Mouse (Mus musculus) thymus, postnatal 4 days (tissue): ENCODE results near the gene Prickle2.

Experiments
- DNase-seq: peaks from one replicate; pipeline ENCODE4 v3.0.0; 2021

Prickle2 gene

DNA sequence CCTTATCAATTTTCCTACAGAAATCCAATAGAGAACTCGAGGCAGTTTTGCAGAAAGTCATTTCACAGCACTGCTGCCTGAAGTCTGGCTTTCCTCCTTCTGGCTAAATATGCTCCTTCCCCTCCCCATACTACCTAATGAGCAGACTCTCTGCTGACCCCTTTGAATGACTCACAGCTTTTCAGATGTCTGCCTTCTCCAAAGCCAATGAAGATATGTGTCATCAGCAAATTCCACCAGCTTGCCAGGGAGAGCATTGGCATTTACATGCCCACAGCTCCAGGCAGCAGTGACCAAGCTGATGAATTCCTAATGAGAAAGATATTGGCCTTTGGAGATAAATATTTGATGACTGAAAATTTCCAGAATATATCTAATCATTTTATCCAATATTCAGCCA is 121.9 kb downstream of the Prickle2 start:
- DNase-seq = no peak

GRCm38 (mm10) chr6:92575227-92575626 is 130.7 kb downstream of the Prickle2 start:
- no peak for DNase-seq

GRCm38 (mm10) chr6:92572139-92572538 is 133.8 kb downstream of the Prickle2 start:
- DNase-seq = no peak

- no peak for DNase-seq
Observed at GRCm38 (mm10) chr6:92570090-92570489, 135.9 kb downstream of the Prickle2 start.

- DNase-seq = no peak
Observed at GRCm38 (mm10) chr6:92569283-92569682, 136.7 kb downstream of the Prickle2 start.

- no peak for DNase-seq
Observed at GRCm38 (mm10) chr6:92559261-92559660, 146.7 kb downstream of the Prickle2 start.

DNA sequence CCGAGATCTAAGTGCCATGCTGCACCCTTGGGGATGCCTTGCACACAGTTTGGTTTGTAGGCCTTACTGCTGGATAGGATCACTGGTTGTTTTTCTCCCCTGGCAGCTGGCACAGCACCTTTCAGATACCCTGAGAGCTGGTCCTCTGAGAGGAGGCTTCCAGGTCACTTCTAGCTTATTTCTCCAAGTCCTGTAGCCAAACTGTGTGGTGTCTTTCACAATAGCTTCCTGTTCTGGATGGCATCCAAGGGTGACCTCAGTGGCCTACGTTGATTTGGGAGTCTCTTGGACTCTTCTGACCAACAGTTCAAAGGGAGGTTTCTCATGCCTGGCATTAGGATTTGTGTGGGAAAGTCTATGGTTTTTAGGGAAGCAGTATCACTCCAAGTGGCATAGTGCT is 150.3 kb downstream of the Prickle2 start:
- DNase-seq = no peak

DNA sequence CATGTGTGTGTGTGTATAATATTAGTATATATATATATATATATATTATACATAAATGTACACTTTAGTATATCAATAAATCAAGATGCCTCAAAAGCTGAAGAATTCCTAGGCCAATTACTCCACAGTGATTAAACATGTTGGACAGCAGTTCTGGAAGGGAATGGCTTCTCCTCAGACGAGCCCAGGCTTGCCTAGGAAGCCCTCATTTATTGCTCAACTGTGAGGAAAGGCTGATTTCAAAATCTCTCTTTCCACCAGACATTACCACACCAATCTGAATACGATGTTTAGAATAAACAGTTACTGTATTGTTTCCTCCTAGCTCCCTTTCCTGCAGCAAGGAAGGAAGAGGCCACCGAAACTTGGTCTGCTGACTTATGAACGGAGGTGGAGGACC is 152.9 kb downstream of the Prickle2 start:
- no peak for DNase-seq

GRCm38 (mm10) chr6:92549246-92549645 is 156.7 kb downstream of the Prickle2 start:
- DNase-seq = no peak

DNA sequence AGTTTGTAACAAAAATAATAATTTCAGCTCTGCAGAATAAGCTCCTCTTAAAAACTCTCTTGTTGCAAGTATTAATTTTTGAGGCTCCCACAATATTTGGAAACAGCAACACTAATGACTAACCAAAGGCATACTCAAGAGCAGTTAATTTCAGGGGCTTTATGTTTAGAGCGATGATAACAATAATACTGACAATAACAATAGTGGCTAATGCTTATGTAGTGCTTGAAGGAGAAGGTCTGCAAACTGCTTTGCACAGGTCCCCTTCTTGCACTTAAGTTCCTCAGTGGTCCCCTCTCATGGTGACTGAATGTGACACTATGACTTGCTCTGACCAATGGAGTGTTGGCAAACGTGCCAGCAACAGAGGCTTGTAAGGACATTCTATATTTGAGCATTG is 160.8 kb downstream of the Prickle2 start:
- DNase-seq = no peak

- no peak for DNase-seq
Observed at GRCm38 (mm10) chr6:92543825-92544224, 162.1 kb downstream of the Prickle2 start.

DNA sequence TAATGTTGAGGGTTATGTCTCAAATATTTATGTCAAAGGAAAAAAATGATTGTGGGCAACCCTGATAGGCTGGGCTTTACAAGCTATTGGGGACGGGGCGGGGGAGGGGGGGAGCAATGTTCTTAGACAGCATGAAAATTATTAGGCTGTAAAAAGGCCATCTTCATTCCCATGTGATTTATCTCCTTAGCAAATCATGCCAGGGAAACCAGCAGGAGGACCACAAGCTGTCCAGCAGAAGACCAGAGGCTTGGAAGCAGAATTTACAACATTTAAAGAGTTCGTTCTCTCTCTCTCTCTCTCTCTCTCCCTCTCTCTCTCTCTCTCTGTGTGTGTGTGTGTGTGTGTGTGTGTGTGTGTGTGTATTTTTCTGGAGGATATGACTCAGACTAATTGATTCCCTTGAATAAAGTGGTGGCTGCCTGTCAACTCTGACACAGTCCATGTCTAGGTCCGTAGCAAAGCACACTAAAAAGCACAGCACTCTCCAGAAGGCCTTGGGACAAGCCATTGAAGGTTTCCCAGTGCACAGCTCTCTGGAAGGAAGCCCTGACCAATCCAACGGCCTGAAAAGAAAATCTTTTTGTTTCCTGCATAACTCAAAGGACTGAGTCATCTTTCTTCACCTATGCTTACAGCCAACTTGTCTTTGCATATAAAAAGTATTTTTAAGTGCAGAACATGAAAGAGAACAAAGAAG is 163.4 kb downstream of the Prickle2 start:
- DNase-seq = no peak

DNA sequence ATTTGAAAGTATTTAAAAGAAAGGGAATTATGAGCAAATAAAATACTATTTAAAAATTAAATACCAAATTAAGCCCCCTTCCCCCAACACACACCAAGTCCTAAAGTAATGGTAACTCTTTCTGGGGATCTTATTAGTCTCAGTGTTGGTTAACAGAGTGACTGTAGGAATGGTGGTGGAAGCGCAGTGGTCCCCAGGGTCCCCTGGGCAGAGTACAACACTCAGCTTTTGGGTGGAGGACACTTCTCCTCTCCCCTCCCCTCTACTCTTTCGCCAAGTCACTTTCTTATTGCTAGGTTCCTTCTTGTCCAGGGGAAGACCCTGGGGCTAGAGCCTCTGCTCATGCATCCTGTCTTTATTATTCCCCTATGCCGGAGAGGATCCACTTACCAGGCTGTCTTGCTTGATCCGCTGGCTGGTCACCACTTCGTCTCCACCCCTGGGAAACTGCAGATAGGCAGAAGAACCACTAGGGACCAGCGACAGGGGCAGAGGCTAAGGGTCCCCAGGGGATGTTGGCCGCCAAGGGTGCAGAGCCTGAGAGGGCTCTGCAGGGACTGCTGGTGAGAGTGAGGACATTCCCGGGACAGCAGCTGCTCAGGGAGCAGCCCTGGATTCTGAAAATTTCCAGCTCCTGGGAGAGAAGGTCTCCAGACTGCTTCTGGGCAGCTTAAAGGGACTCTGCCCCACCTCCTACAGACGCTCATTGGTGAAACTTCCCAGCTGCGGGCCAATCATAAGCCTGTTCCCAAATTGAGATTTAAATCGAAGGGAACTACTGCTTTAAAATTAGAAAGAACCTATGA is 171.5 kb downstream of the Prickle2 start:
- DNase-seq = no peak

GRCm38 (mm10) chr6:92533306-92534063 is 172.5 kb downstream of the Prickle2 start:
- no peak for DNase-seq

DNA sequence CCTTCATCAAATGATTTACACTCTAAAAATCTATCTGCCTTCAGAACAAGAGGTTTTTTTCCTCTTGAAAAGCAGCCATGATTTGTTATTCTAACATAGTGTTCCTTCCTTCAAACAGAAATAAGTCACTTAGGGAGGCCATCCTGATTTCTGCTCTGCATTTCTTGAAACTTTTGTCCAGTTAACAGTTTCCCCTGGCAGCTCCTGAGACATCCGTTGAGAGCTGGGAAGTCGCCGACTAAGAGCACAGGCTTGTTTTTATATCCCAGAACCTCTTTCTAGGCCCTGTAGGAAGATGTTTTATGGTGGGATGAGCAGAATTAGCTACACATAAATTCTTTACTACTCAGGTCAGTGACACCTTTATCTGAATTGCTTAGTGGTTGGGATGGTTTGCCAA is 173.1 kb downstream of the Prickle2 start:
- no peak for DNase-seq

GRCm38 (mm10) chr6:92532331-92532730 is 173.6 kb downstream of the Prickle2 start:
- DNase-seq = no peak

DNA sequence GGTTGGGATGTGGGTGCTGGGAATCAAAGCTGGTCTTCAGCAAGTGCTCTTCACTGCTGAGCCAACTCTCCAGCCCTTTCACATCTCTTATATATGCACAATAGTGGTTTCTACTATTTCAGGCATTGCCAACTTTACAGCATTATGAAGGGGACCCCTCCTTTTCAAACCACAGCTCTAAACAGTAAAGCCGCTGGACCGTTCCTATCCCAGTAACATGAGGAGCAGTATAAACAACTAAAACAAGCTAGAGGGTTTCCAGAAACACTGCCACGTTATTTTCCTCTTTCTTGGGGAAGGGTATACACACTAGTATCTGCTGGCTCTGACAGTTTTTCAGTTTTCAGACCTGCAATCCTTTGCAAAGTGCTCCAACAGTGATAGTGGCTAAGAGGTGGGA is 179.7 kb downstream of the Prickle2 start:
- DNase-seq = no peak

DNA sequence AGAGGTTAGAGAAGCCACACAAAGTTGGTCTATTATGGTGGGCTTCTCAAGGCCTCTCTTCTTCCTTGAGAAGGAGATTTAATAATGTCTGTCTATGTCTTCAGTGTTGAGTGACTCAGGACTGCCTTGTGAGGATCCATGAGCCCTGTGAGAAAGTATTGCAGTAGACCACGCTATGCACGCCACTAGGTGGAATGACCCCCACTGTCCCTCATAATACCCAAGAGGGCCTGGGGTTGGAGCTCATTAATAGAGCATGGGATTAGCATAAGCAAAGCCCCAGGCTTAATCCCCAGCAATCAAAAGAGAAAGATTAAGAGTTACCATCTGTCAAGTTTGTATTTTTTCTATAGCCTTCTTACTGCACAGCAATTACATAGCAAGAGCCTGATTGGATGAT is 180.3 kb downstream of the Prickle2 start:
- DNase-seq = no peak

DNA sequence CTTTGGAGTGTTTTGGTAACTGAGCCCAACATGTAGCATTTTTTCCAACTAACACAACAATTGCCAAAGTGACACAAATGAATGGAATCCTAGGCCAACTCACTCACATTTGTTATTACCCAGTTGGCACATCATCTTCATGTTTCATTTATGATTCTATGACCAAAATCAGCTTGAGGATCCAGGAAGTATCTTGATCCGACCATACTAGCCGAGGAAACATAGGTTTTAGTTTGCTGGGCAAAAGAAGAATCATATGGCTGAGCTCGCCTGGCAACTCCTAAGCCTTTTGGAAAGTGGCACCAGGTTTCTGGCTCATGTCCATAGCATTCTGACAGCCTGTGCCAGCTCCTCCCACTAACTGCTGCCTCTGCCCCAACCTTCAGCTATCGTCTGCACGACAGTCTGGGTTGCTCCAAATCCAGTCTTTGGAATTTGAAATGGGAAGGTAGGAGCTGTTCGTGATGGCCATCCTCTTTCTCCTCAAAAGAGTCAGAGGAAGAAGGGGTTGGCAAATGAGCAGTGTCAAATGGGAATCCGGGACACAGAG is 184.4 kb downstream of the Prickle2 start:
- no peak for DNase-seq

DNA sequence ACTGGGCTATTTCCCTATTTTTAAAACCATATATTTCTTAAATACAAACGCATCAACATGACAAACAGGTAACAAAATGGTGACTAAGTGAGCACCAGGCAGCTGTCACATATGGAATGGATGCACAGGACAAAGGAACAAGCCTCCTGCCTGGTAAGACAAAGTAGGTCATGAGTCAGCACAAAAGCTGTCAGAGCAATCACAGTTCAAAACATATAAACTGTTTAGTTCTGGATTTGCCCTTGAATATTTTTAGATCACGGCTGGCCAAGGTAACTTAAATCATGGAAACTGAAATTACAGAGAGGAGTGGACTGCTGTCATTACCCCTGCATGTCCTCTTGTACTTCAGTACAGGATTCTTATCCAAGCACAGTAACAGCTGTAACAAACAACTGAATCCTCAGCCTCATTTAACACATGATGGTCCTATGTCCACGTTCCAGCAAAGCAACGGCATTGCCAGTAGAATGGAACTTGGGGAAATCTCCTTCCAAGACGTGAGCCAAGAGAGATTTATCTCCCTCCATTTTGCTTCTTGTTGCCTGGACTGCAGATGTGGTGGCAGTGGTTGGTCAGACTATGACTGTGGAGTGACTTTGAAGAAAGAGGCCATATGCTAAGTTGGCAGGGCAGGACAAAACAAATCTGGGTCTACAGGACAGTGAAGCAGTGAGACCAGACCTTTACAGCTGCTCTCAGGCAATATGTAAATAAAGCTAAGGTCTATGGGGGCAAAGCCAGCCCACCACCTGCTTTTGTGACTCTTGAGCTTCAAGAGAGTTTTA is 185.7 kb downstream of the Prickle2 start:
- no peak for DNase-seq

GRCm38 (mm10) chr6:92518438-92518968 is 187.5 kb downstream of the Prickle2 start:
- DNase-seq = no peak

DNA sequence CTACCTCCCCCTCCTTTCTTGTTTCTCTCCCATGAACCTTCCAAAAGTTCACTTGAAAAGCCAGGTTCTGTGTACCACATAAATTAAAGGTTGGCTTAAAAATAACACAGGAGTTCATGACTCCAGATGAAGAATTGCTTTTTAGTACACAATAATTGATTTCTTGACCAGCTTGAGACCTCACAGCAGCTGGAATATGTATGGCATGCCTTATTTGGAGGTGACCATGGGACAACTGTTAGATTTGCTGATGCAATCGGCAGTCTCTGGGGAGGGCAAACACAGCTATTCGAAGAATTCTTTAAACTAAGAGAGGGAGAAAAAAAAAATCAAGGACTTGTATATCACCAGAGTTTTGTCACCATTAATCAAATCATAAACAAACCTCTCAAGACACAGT is 189.0 kb downstream of the Prickle2 start:
- DNase-seq = no peak
